Mouse (Mus musculus) kidney, postnatal 14 days (tissue): ENCODE results near the gene Ttc17.

Experiments used
- DNase-seq: peaks from one replicate; pipeline ENCODE4 v3.0.0; 2022; ENCODE audit warnings: mixed read lengths

The Ttc17 gene

GRCm38 (mm10) chr2:94289169-94289568 lies 117.3 kb downstream of the Ttc17 start:
- DNase-seq = peak; percentile 78

GRCm38 (mm10) chr2:94288086-94288485 lies 118.4 kb downstream of the Ttc17 start:
- no peak for DNase-seq

GRCm38 (mm10) chr2:94287435-94287834 lies 119.1 kb downstream of the Ttc17 start:
- no peak for DNase-seq

GRCm38 (mm10) chr2:94283526-94283925 lies 123.0 kb downstream of the Ttc17 start:
- DNase-seq = peak; percentile 33

GRCm38 (mm10) chr2:94279596-94279995 lies 126.9 kb downstream of the Ttc17 start:
- DNase-seq = no peak

- DNase-seq = no peak
These were observed 130.4 kb downstream of the Ttc17 start for GRCm38 (mm10) chr2:94276103-94276502.

GRCm38 (mm10) chr2:94275658-94276057 lies 130.8 kb downstream of the Ttc17 start:
- no peak for DNase-seq

GRCm38 (mm10) chr2:94273154-94274021 lies 133.1 kb downstream of the Ttc17 start:
- DNase-seq = peak; percentile 79

- no peak for DNase-seq
These were observed 135.3 kb downstream of the Ttc17 start for GRCm38 (mm10) chr2:94271176-94271575.

- DNase-seq = no peak
These were observed 137.7 kb downstream of the Ttc17 start for GRCm38 (mm10) chr2:94268835-94269234.

GRCm38 (mm10) chr2:94267213-94267850 lies 139.2 kb downstream of the Ttc17 start:
- DNase-seq = no peak

- DNase-seq = no peak
These were observed 139.9 kb downstream of the Ttc17 start for GRCm38 (mm10) chr2:94266381-94267160.

- DNase-seq = peak; percentile 58
These were observed 141.0 kb downstream of the Ttc17 start for GRCm38 (mm10) chr2:94265221-94266191.

GRCm38 (mm10) chr2:94264631-94265098 lies 141.8 kb downstream of the Ttc17 start:
- no peak for DNase-seq

- DNase-seq = no peak
These were observed 142.5 kb downstream of the Ttc17 start for GRCm38 (mm10) chr2:94264006-94264405.

GRCm38 (mm10) chr2:94263530-94263937 lies 143.0 kb downstream of the Ttc17 start:
- DNase-seq = peak; percentile 10

GRCm38 (mm10) chr2:94262917-94263529 lies 143.5 kb downstream of the Ttc17 start:
- no peak for DNase-seq

- DNase-seq = peak; percentile 18
These were observed 152.4 kb downstream of the Ttc17 start for GRCm38 (mm10) chr2:94254102-94254501.
